Mouse (Mus musculus) hindbrain, embryonic 14.5 days (tissue): Measurements from ENCODE around the gene Tppp2. TPM values are rescaled to one million over a fixed set of nuclear protein-coding genes. Genes with fewer than 3 reads are reported as not detected.

ENCODE experiments used
- ATAC-seq: fragments of 200-750 bp; cut with Nextera tagmentation; 2 replicates; pipeline ENCODE4 v1.8.0; 2017; ENCODE audit warnings: moderate number of reproducible peaks, mild to moderate bottlenecking, moderate TSS enrichment, moderate library complexity; ENCODE audit not compliant: low FRiP score
- DNase-seq: peaks from one replicate; pipeline ENCODE4 v3.0.0-alpha.2; 2015; ENCODE audit warnings: low spot score
- H3K27ac ChIP-seq: fragments of 300-500 bp; sonication (generic); 2 replicates; pipeline ENCODE4 v1.5.1; 2014; ENCODE audit warnings: mild to moderate bottlenecking, moderate library complexity
- H3K27me3 ChIP-seq: fragments of 300-500 bp; sonication (generic); 2 replicates; pipeline ENCODE4 v1.6.1; 2014; ENCODE audit warnings: mild to moderate bottlenecking, low read length, mixed read lengths; ENCODE audit not compliant: control insufficient read depth, insufficient read depth
- H3K36me3 ChIP-seq: fragments of 300-500 bp; sonication (generic); replicated peaks from 2 replicates; pipeline ENCODE4 v1.6.1; 2014; ENCODE audit not compliant: control insufficient read depth, insufficient read depth
- H3K4me1 ChIP-seq: fragments of 300-500 bp; sonication (generic); replicated peaks from 2 replicates; pipeline ENCODE4 v1.6.1; 2014; ENCODE audit warnings: antibody characterized with exemption, low read length, mixed read lengths; ENCODE audit not compliant: control insufficient read depth, insufficient read depth
- H3K4me2 ChIP-seq: fragments of 300-500 bp; sonication (generic); replicated peaks from 2 replicates; pipeline ENCODE4 v1.6.1; 2014; ENCODE audit warnings: mild to moderate bottlenecking, moderate library complexity
- H3K4me3 ChIP-seq: fragments of 300-500 bp; sonication (generic); replicated peaks from 2 replicates; pipeline ENCODE4 v1.5.1; 2014; ENCODE audit warnings: mild to moderate bottlenecking, low read length
- H3K9ac ChIP-seq: fragments of 300-500 bp; sonication (generic); 2 replicates; pipeline ENCODE4 v1.6.1; 2014
- H3K9me3 ChIP-seq: fragments of 300-500 bp; sonication (generic); 2 replicates; pipeline ENCODE4 v1.6.1; 2016; ENCODE audit warnings: low read length; ENCODE audit not compliant: control insufficient read depth
- WGBS: fragments of 180-500 bp; shearing (Covaris S2); extraction: QIAGEN DNeasy Blood & Tissue Kit; methylation state at CpG from one replicate; pipeline ENCODE4 v1.1.7; 2014; 5-methylcytosine and 5-hydroxymethylcytosine counted together
- polyA plus RNA-seq: library from polyadenylated mRNA; unstranded; fragments of >200 nt; fragmentation: Nextera tagmentation; extraction: Ambion mirVana; gene quantifications from 2 replicates; pipeline ENCODE4 v1.2.1, GENCODE M21; 2014

Gene Tppp2
- polyA plus RNA-seq, 1 experiment from 2014 or later: not detected

GRCm38 (mm10) chr14:51892191-51892939 lies 25.9 kb upstream of the Tppp2 start, which contains the start of gene Slc39a2:
Gene Slc39a2 (plus strand): TSS chr14:51892889.
- ATAC-seq: no peak
- no peaks in the 10 kb centered on the region for H3K4me1 ChIP-seq
- H3K4me3 ChIP-seq: no peak within 1 kb of the TSS
- H3K4me2 ChIP-seq: no peak within 1 kb of the TSS
- 93% methylated on average over 9 of the region's 9 CpGs for WGBS
- peaks cover 88% of the 10 kb centered on the region for H3K36me3 ChIP-seq
- no peak within 1 kb of the TSS for H3K9ac ChIP-seq
- no peak for DNase-seq
- no peak within 1 kb of the TSS for H3K27ac ChIP-seq
- H3K9me3 ChIP-seq: no peaks in the 10 kb centered on the region
- no peaks in the 10 kb centered on the region for H3K27me3 ChIP-seq

- Histone ChIP-seq H3K9me3 (no peaks in the 10 kb centered on the region), H3K36me3 (peaks cover 80% of the 10 kb centered on the region), H3K27ac (no peak overlapping the region), H3K4me1 (no peaks in the 10 kb centered on the region), H3K4me3 (no peak overlapping the region), H3K4me2 (no peak overlapping the region), H3K27me3 (no peaks in the 10 kb centered on the region), H3K9ac (no peak overlapping the region)
- DNase-seq: no peak
- ATAC-seq: 0 out of 2 replicates have a peak, but pooled peaks have one; percentile 22
- 33% methylated on average over 10 of the region's 10 CpGs for WGBS
These were observed 25.0 kb upstream of the Tppp2 start for GRCm38 (mm10) chr14:51893094-51893794.

- Histone ChIP-seq H3K27me3 (no peaks in the 10 kb centered on the region), H3K9ac (no peak overlapping the region), H3K4me1 (no peaks in the 10 kb centered on the region), H3K27ac (no peak overlapping the region), H3K4me3 (no peak overlapping the region), H3K4me2 (no peak overlapping the region), H3K36me3 (peaks cover 74% of the 10 kb centered on the region), H3K9me3 (no peaks in the 10 kb centered on the region)
- 74% methylated on average over 3 of the region's 3 CpGs for WGBS
- DNase-seq: no peak
- 0 out of 2 replicates have a peak, but pooled peaks have one; percentile 34 for ATAC-seq
These were observed 24.4 kb upstream of the Tppp2 start for GRCm38 (mm10) chr14:51893809-51894208.

GRCm38 (mm10) chr14:51895071-51895470 lies 23.2 kb upstream of the Tppp2 start:
- Histone ChIP-seq H3K4me1 (no peaks in the 10 kb centered on the region), H3K4me3 (no peak overlapping the region), H3K9ac (no peak overlapping the region), H3K27ac (no peak overlapping the region), H3K9me3 (no peaks in the 10 kb centered on the region), H3K27me3 (no peaks in the 10 kb centered on the region), H3K4me2 (no peak overlapping the region), H3K36me3 (peaks cover 61% of the 10 kb centered on the region)
- DNase-seq (no peak), ATAC-seq (no peak)
- 83% methylated on average over 14 of the region's 14 CpGs for WGBS

GRCm38 (mm10) chr14:51896019-51896418 lies 22.2 kb upstream of the Tppp2 start:
- 88% methylated on average over 6 of the region's 6 CpGs for WGBS
- DNase-seq: no peak
- no peak overlapping the region for H3K9ac ChIP-seq
- H3K4me2 ChIP-seq: no peak overlapping the region
- peaks cover 52% of the 10 kb centered on the region for H3K36me3 ChIP-seq
- H3K4me1 ChIP-seq: no peaks in the 10 kb centered on the region
- ATAC-seq: no peak
- no peaks in the 10 kb centered on the region for H3K27me3 ChIP-seq
- no peaks in the 10 kb centered on the region for H3K9me3 ChIP-seq
- no peak overlapping the region for H3K27ac ChIP-seq
- no peak overlapping the region for H3K4me3 ChIP-seq

GRCm38 (mm10) chr14:51896539-51897170 lies 21.6 kb upstream of the Tppp2 start:
- no peak overlapping the region for H3K27ac ChIP-seq
- 82% methylated on average over 8 of the region's 8 CpGs for WGBS
- no peak overlapping the region for H3K4me2 ChIP-seq
- no peaks in the 10 kb centered on the region for H3K4me1 ChIP-seq
- ATAC-seq: no peak
- H3K36me3 ChIP-seq: peaks cover 45% of the 10 kb centered on the region
- no peaks in the 10 kb centered on the region for H3K9me3 ChIP-seq
- no peak for DNase-seq
- H3K27me3 ChIP-seq: no peaks in the 10 kb centered on the region
- H3K4me3 ChIP-seq: no peak overlapping the region
- no peak overlapping the region for H3K9ac ChIP-seq

GRCm38 (mm10) chr14:51899351-51899750 lies 18.9 kb upstream of the Tppp2 start:
- DNase-seq: no peak
- H3K9me3 ChIP-seq: no peaks in the 10 kb centered on the region
- H3K4me2 ChIP-seq: no peak overlapping the region
- H3K9ac ChIP-seq: no peak overlapping the region
- no peak overlapping the region for H3K27ac ChIP-seq
- peaks cover 22% of the 10 kb centered on the region for H3K36me3 ChIP-seq
- H3K4me3 ChIP-seq: no peak overlapping the region
- H3K4me1 ChIP-seq: no peaks in the 10 kb centered on the region
- no peaks in the 10 kb centered on the region for H3K27me3 ChIP-seq
- 100% methylated on average over 1 of the region's 1 CpGs for WGBS
- ATAC-seq: no peak

GRCm38 (mm10) chr14:51902806-51903710 lies 15.2 kb upstream of the Tppp2 start:
- Histone ChIP-seq H3K4me2 (no peak overlapping the region), H3K27ac (no peak overlapping the region), H3K36me3 (no peaks in the 10 kb centered on the region), H3K27me3 (no peaks in the 10 kb centered on the region), H3K4me3 (no peak overlapping the region), H3K9me3 (no peaks in the 10 kb centered on the region), H3K9ac (no peak overlapping the region), H3K4me1 (no peaks in the 10 kb centered on the region)
- DNase-seq (peak; percentile 89), ATAC-seq (peak; percentile 76; the same call in 1 of the 2 replicates)
- WGBS: 61% methylated on average over 9 of the region's 9 CpGs
